Mouse (Mus musculus): Measurements from ENCODE around the gene Cdt1. TPM values are rescaled to one million over a fixed set of nuclear protein-coding genes. Genes with fewer than 3 reads are reported as not detected.

The Cdt1 gene
- polyA plus RNA-seq, 1 experiment from 2014 or later, result 23.7 TPM

- WGBS (ENCODE audit: insufficient replicate concordance), result 37% methylated on average over 5 of the region's 5 CpGs
- no peak overlapping the region for H3K9ac ChIP-seq (replicated peaks)
- no peaks in the 10 kb centered on the region for H3K9me3 ChIP-seq (ENCODE audit: low read length)
- no peak overlapping the region for H3K4me2 ChIP-seq (ENCODE audit: low read depth, low read length)
- TF ChIP-seq CTCF (IDR thresholded peaks at IDR 0.05; ENCODE audit: low read depth) (no peak), EP300 (IDR thresholded peaks at IDR 0.05; ENCODE audit: low read depth) (no peak)
- DNase-seq (no peak), ATAC-seq (peak; percentile 19; the same call in 1 of the 2 replicates)
- peak overlapping the region; percentile 39; the same call in 1 of the 2 replicates for H3K27ac ChIP-seq (ENCODE audit: low read depth)
- no peaks in the 10 kb centered on the region for H3K27me3 ChIP-seq (ENCODE audit: insufficient read depth, low read length)
- no peak overlapping the region for H3K4me3 ChIP-seq (ENCODE audit: low read depth, low read length)
- no peaks in the 10 kb centered on the region for H3K36me3 ChIP-seq (replicated peaks; ENCODE audit: insufficient read depth, low read length)
- H3K4me1 ChIP-seq (ENCODE audit: insufficient read depth), result peaks cover 25% of the 10 kb centered on the region
Observed at GRCm38 (mm10) chr8:122561199-122561598, 6.6 kb upstream of the Cdt1 start.

- TF ChIP-seq EP300 (IDR thresholded peaks at IDR 0.05; ENCODE audit: low read depth) (no peak), CTCF (IDR thresholded peaks at IDR 0.05; ENCODE audit: low read depth) (no peak)
- 69% methylated on average over 25 of the region's 25 CpGs for WGBS (ENCODE audit: insufficient replicate concordance)
- H3K9me3 ChIP-seq (ENCODE audit: low read length), result no peaks in the 10 kb centered on the region
- H3K27ac ChIP-seq (ENCODE audit: low read depth), result peak overlapping the region; percentile 71
- H3K9ac ChIP-seq (replicated peaks), result no peak overlapping the region
- peak overlapping the region; percentile 27; the same call in 1 of the 2 replicates for H3K4me2 ChIP-seq (ENCODE audit: low read depth, low read length)
- peaks cover 3% of the 10 kb centered on the region for H3K36me3 ChIP-seq (replicated peaks; ENCODE audit: insufficient read depth, low read length)
- H3K27me3 ChIP-seq (ENCODE audit: insufficient read depth, low read length), result no peaks in the 10 kb centered on the region
- ATAC-seq (no peak), DNase-seq (peak; percentile 14)
- H3K4me3 ChIP-seq (ENCODE audit: low read depth, low read length), result no peak overlapping the region
- peaks cover 28% of the 10 kb centered on the region for H3K4me1 ChIP-seq (ENCODE audit: insufficient read depth)
Observed at GRCm38 (mm10) chr8:122564363-122565352, 3.2 kb upstream of the Cdt1 start.

GRCm38 (mm10) chr8:122566766-122567165 is 1.0 kb upstream of the Cdt1 start:
- peak overlapping the region; percentile 87 for H3K4me3 ChIP-seq (ENCODE audit: low read depth, low read length)
- DNase-seq, result no peak
- H3K27me3 ChIP-seq (ENCODE audit: insufficient read depth, low read length), result no peaks in the 10 kb centered on the region
- H3K4me1 ChIP-seq (ENCODE audit: insufficient read depth), result peaks cover 25% of the 10 kb centered on the region
- ATAC-seq, result no peak
- H3K9me3 ChIP-seq (ENCODE audit: low read length), result no peaks in the 10 kb centered on the region
- H3K27ac ChIP-seq (ENCODE audit: low read depth), result peak overlapping the region; percentile 95
- peak overlapping the region; percentile 94 for H3K9ac ChIP-seq (replicated peaks)
- H3K4me2 ChIP-seq (ENCODE audit: low read depth, low read length), result peak overlapping the region; percentile 89
- WGBS (ENCODE audit: insufficient replicate concordance), result 21% methylated on average over 6 of the region's 6 CpGs
- H3K36me3 ChIP-seq (replicated peaks; ENCODE audit: insufficient read depth, low read length), result peaks cover 23% of the 10 kb centered on the region
- TF ChIP-seq CTCF (IDR thresholded peaks at IDR 0.05; ENCODE audit: low read depth), result no peak
- TF ChIP-seq EP300 (IDR thresholded peaks at IDR 0.05; ENCODE audit: low read depth), result no peak

GRCm38 (mm10) chr8:122568109-122568504 is 292 bp downstream of the Cdt1 start:
- H3K27ac ChIP-seq (ENCODE audit: low read depth), result peak overlapping the region; percentile 95
- peaks cover 25% of the 10 kb centered on the region for H3K4me1 ChIP-seq (ENCODE audit: insufficient read depth)
- peak overlapping the region; percentile 89 for H3K4me2 ChIP-seq (ENCODE audit: low read depth, low read length)
- DNase-seq (no peak), ATAC-seq (peak; percentile 41)
- peak overlapping the region; percentile 87 for H3K4me3 ChIP-seq (ENCODE audit: low read depth, low read length)
- 2% methylated on average over 34 of the region's 34 CpGs for WGBS (ENCODE audit: insufficient replicate concordance)
- H3K9me3 ChIP-seq (ENCODE audit: low read length), result no peaks in the 10 kb centered on the region
- H3K27me3 ChIP-seq (ENCODE audit: insufficient read depth, low read length), result no peaks in the 10 kb centered on the region
- TF ChIP-seq EP300 (IDR thresholded peaks at IDR 0.05; ENCODE audit: low read depth), result 0 out of 2 replicates have a peak, but pooled peaks have one; percentile 5
- no peak for TF ChIP-seq CTCF (IDR thresholded peaks at IDR 0.05; ENCODE audit: low read depth)
- peak overlapping the region; percentile 94 for H3K9ac ChIP-seq (replicated peaks)
- peaks cover 36% of the 10 kb centered on the region for H3K36me3 ChIP-seq (replicated peaks; ENCODE audit: insufficient read depth, low read length)

GRCm38 (mm10) chr8:122568881-122569309 is 1.1 kb downstream of the Cdt1 start:
- Histone ChIP-seq H3K4me3 (ENCODE audit: low read depth, low read length) (peak overlapping the region; percentile 87), H3K27me3 (ENCODE audit: insufficient read depth, low read length) (no peaks in the 10 kb centered on the region), H3K36me3 (replicated peaks; ENCODE audit: insufficient read depth, low read length) (peaks cover 37% of the 10 kb centered on the region), H3K4me2 (ENCODE audit: low read depth, low read length) (peak overlapping the region; percentile 89), H3K9ac (replicated peaks) (peak overlapping the region; percentile 94), H3K27ac (ENCODE audit: low read depth) (no peak overlapping the region; the same call in 1 of the 2 replicates), H3K9me3 (ENCODE audit: low read length) (no peaks in the 10 kb centered on the region), H3K4me1 (ENCODE audit: insufficient read depth) (peaks cover 28% of the 10 kb centered on the region)
- ATAC-seq, result no peak
- WGBS (ENCODE audit: insufficient replicate concordance), result 12% methylated on average over 10 of the region's 10 CpGs
- DNase-seq, result peak; percentile 55
- TF ChIP-seq CTCF (IDR thresholded peaks at IDR 0.05; ENCODE audit: low read depth) (peak; percentile 57), EP300 (IDR thresholded peaks at IDR 0.05; ENCODE audit: low read depth) (no peak)

- DNase-seq (no peak), ATAC-seq (no peak)
- WGBS (ENCODE audit: insufficient replicate concordance), result 61% methylated on average over 9 of the region's 9 CpGs
- Histone ChIP-seq H3K9ac (replicated peaks) (peak overlapping the region; percentile 94), H3K9me3 (ENCODE audit: low read length) (no peaks in the 10 kb centered on the region), H3K27ac (ENCODE audit: low read depth) (no peak overlapping the region), H3K27me3 (ENCODE audit: insufficient read depth, low read length) (no peaks in the 10 kb centered on the region), H3K36me3 (replicated peaks; ENCODE audit: insufficient read depth, low read length) (peaks cover 37% of the 10 kb centered on the region), H3K4me2 (ENCODE audit: low read depth, low read length) (peak overlapping the region; percentile 89), H3K4me3 (ENCODE audit: low read depth, low read length) (peak overlapping the region; percentile 87), H3K4me1 (ENCODE audit: insufficient read depth) (peaks cover 28% of the 10 kb centered on the region)
- TF ChIP-seq CTCF (IDR thresholded peaks at IDR 0.05; ENCODE audit: low read depth) (peak; percentile 32), EP300 (IDR thresholded peaks at IDR 0.05; ENCODE audit: low read depth) (no peak)
Observed at GRCm38 (mm10) chr8:122569329-122569728, 1.5 kb downstream of the Cdt1 start.

All from liver, postnatal 0 days (tissue).